Comparison of ENCODE assay signal across 23 mouse cellular contexts in the genomic region with DNA sequence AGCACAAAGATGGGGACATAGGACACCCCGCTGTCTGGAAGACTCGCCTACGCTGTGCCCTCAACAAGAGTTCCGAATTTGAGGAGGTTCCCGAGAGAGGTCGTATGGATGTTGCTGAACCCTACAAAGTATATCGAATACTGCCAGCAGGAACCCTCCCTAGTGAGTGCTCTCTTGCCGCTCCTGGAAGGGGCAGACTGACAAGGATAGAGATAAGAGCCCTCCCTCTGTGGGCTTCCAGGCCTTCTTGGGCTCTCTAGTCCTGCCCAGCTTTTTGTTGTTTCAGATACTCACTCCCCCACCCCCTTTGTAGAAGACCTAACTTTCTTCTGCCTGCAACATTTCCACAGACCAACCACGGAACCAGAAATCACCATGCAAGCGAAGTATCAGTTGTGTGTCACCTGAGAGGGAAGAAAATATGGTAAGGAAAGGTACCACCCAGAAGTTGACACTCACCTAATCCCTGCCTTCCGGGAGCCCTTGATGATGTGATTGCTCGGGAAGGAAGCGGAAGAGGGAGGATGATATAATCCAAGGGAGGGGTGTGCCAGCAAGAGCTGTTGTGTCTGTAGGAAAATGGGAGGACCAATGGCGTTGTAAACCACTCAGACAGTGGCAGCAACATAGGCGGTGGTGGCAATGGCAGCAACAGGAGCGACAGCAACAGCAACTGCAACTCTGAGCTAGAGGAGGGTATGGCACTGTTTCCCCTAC. TPM values are rescaled to one million over a fixed set of nuclear protein-coding genes. Genes with fewer than 3 reads are reported as not detected.
A peak's percentile ranks its signal among the peaks of the same experiment; 100 is the strongest.
DNase-seq lines count a peak whose midpoint lies in the region; ATAC-seq and TF ChIP-seq lines count a peak whose summit lies in the region.
"Had no signal": no experiment of that assay in that cellular context is flagged by ENCODE, and none has a peak within 500 bp of the region (broad histone marks: within the 10 kb centered on the region; RNA-seq: fewer than 3 reads in every experiment).

No protein-coding gene starts in this region.

- no peak for ATAC-seq in heart, embryonic 13.5 days (ENCODE audit: extremely low read depth, insufficient number of reproducible peaks, low FRiP score, low TSS enrichment)
- no peak for ATAC-seq in heart, embryonic 11.5 days (replicated peaks; ENCODE audit: insufficient number of reproducible peaks, low FRiP score, low TSS enrichment)
- ATAC-seq in G1E (ENCODE audit: extremely low read depth, insufficient number of reproducible peaks, low FRiP score, poor library complexity, severe bottlenecking), result no peak
- ATAC-seq in liver, postnatal 0 days, result no peak

- WGBS in heart, embryonic 13.5 days, result 73% methylated on average over 16 of the region's 16 CpGs
- 77% methylated on average over 16 of the region's 16 CpGs for WGBS in heart, embryonic 11.5 days (ENCODE audit: insufficient replicate concordance)
- WGBS in liver, postnatal 0 days (ENCODE audit: insufficient replicate concordance), result 74% methylated on average over 16 of the region's 16 CpGs
- WGBS in kidney, adult 2 months, result 91% methylated on average over 16 of the region's 16 CpGs

- DNase-seq in G1E (ENCODE audit: low spot score), result no peak
- peak; percentile 61 for DNase-seq in liver
- no peak for DNase-seq in liver, postnatal 0 days
- DNase-seq in kidney, adult 2 months, result no peak
- no peak for DNase-seq in cerebellum, postnatal 25 days
- DNase-seq in retina, postnatal 1 day, result no peak
- DNase-seq: adrenal gland, postnatal 10 days; cerebellum, adult 9-11 months; kidney, adult 9 months; lung, embryonic 14.5 days; lung, postnatal 36 days; thymus, adult 18-20 months; thymus, postnatal 4 days had no signal

- H3K27ac ChIP-seq in heart, embryonic 13.5 days (replicated peaks), result no peak overlapping the region
- H3K27ac ChIP-seq in heart, embryonic 11.5 days (ENCODE audit: low read depth, low read length), result no peak overlapping the region
- H3K27ac ChIP-seq in liver, postnatal 0 days (ENCODE audit: low read depth), result peak overlapping the region; percentile 44
- H3K27ac ChIP-seq in kidney, adult 2 months (ENCODE audit: insufficient read depth, low read depth, low read length), result no peak overlapping the region
- H3K27ac ChIP-seq: embryonic facial prominence, embryonic 12.5 days; heart, embryonic 15.5 days; limb, embryonic 12.5 days; midbrain, embryonic 12.5 days; neural tube, embryonic 13.5 days; stomach, embryonic 15.5 days had no signal

- no peaks in the 10 kb centered on the region for H3K27me3 ChIP-seq in heart, embryonic 13.5 days (replicated peaks)
- no peaks in the 10 kb centered on the region for H3K27me3 ChIP-seq in heart, embryonic 11.5 days (ENCODE audit: control insufficient read depth, insufficient read depth, low read length)
- no peaks in the 10 kb centered on the region for H3K27me3 ChIP-seq in G1E (ENCODE audit: insufficient read depth, low read length)
- H3K27me3 ChIP-seq in liver, postnatal 0 days (ENCODE audit: insufficient read depth, low read length), result no peaks in the 10 kb centered on the region
- no peaks in the 10 kb centered on the region for H3K27me3 ChIP-seq in kidney, adult 2 months (replicated peaks; ENCODE audit: control insufficient read depth, insufficient read depth, low read length)
- H3K27me3 ChIP-seq: embryonic facial prominence, embryonic 12.5 days; heart, embryonic 15.5 days; limb, embryonic 12.5 days; midbrain, embryonic 12.5 days; neural tube, embryonic 13.5 days; stomach, embryonic 15.5 days had no signal

- H3K4me3 ChIP-seq in heart, embryonic 13.5 days, result no peak overlapping the region
- H3K4me3 ChIP-seq in heart, embryonic 11.5 days (ENCODE audit: low read depth, low read length), result no peak overlapping the region
- peak overlapping the region; percentile 17; the same call in 1 of the 2 replicates for H3K4me3 ChIP-seq in G1E (ENCODE audit: low read depth, low read length)
- peak overlapping the region; percentile 78 for H3K4me3 ChIP-seq in liver, postnatal 0 days (ENCODE audit: low read depth, low read length)
- H3K4me3 ChIP-seq in kidney, adult 2 months (ENCODE audit: insufficient read depth, low read depth, low read length), result no peak overlapping the region
- H3K4me3 ChIP-seq: embryonic facial prominence, embryonic 12.5 days; limb, embryonic 12.5 days; midbrain, embryonic 12.5 days; neural tube, embryonic 13.5 days; stomach, embryonic 15.5 days had no signal

- TF ChIP-seq POLR2A in kidney, adult 2 months (IDR thresholded peaks at IDR 0.05; ENCODE audit: low read depth, low read length), result no peak

- H3K9me3 ChIP-seq in heart, embryonic 13.5 days, result no peaks in the 10 kb centered on the region
- H3K9me3 ChIP-seq in heart, embryonic 11.5 days (replicated peaks; ENCODE audit: control insufficient read depth, low read length), result no peaks in the 10 kb centered on the region
- no peaks in the 10 kb centered on the region for H3K9me3 ChIP-seq in G1E (replicated peaks)
- no peaks in the 10 kb centered on the region for H3K9me3 ChIP-seq in liver, postnatal 0 days (ENCODE audit: low read length)
- H3K9me3 ChIP-seq: embryonic facial prominence, embryonic 12.5 days; heart, embryonic 15.5 days; limb, embryonic 12.5 days; midbrain, embryonic 12.5 days; neural tube, embryonic 13.5 days; stomach, embryonic 15.5 days had no signal

- peaks cover 17% of the 10 kb centered on the region for H3K4me1 ChIP-seq in heart, embryonic 13.5 days
- H3K4me1 ChIP-seq in heart, embryonic 11.5 days (ENCODE audit: control insufficient read depth, insufficient read depth, low read length), result peaks cover 11% of the 10 kb centered on the region; the same call in 1 of the 2 replicates
- H3K4me1 ChIP-seq in G1E (ENCODE audit: insufficient read depth, low read depth, low read length), result peaks cover 80% of the 10 kb centered on the region
- H3K4me1 ChIP-seq in liver, postnatal 0 days (ENCODE audit: insufficient read depth), result peaks cover 36% of the 10 kb centered on the region
- H3K4me1 ChIP-seq in kidney, adult 2 months (ENCODE audit: control insufficient read depth, insufficient read depth, low read length), result peaks cover 6% of the 10 kb centered on the region; the same call in 1 of the 2 replicates

- peaks cover 86% of the 10 kb centered on the region for H3K36me3 ChIP-seq in heart, embryonic 13.5 days
- peaks cover 32% of the 10 kb centered on the region for H3K36me3 ChIP-seq in heart, embryonic 11.5 days (ENCODE audit: control insufficient read depth, insufficient read depth, low read length)
- peaks cover 86% of the 10 kb centered on the region for H3K36me3 ChIP-seq in G1E (replicated peaks)
- peaks cover 81% of the 10 kb centered on the region for H3K36me3 ChIP-seq in liver, postnatal 0 days (replicated peaks; ENCODE audit: insufficient read depth, low read length)
- peaks cover 10% of the 10 kb centered on the region for H3K36me3 ChIP-seq in kidney, adult 2 months (ENCODE audit: control insufficient read depth, insufficient read depth, low read length)

- H3K9ac ChIP-seq in heart, embryonic 13.5 days, result 0 out of 2 replicates have a peak overlapping the region, but pooled peaks have one; percentile 37
- no peak overlapping the region for H3K9ac ChIP-seq in heart, embryonic 11.5 days (ENCODE audit: low read depth, low read length)
- H3K9ac ChIP-seq in liver, postnatal 0 days (replicated peaks), result peak overlapping the region; percentile 96
- H3K9ac ChIP-seq: embryonic facial prominence, embryonic 12.5 days; heart, embryonic 15.5 days; limb, embryonic 12.5 days; lung, embryonic 14.5 days; midbrain, embryonic 12.5 days; neural tube, embryonic 13.5 days; stomach, embryonic 15.5 days had no signal

- no peak overlapping the region for H3K4me2 ChIP-seq in heart, embryonic 13.5 days
- no peak overlapping the region for H3K4me2 ChIP-seq in heart, embryonic 11.5 days
- peak overlapping the region; percentile 75 for H3K4me2 ChIP-seq in liver, postnatal 0 days (ENCODE audit: low read depth, low read length)
- H3K4me2 ChIP-seq: embryonic facial prominence, embryonic 12.5 days; limb, embryonic 12.5 days; lung, embryonic 14.5 days; midbrain, embryonic 12.5 days; neural tube, embryonic 13.5 days had no signal

- no peak for TF ChIP-seq EP300 in liver, postnatal 0 days (IDR thresholded peaks at IDR 0.05; ENCODE audit: low read depth)

- no peak for TF ChIP-seq CTCF in G1E (IDR thresholded peaks at IDR 0.05; ENCODE audit: low read depth, low read length)
- TF ChIP-seq CTCF in liver, postnatal 0 days (IDR thresholded peaks at IDR 0.05; ENCODE audit: low read depth), result no peak
- no peak for TF ChIP-seq CTCF in kidney, adult 2 months (conservative IDR thresholded peaks at IDR 0.05; ENCODE audit: insufficient read depth, insufficient read length, low read depth, low read length)

RNA-seq across cellular contexts. Expression of a gene that starts 2.5 kb away (rescaled TPM):
- polyA plus RNA-seq in heart, embryonic 13.5 days (2015; fragmentation: Nextera tagmentation; extraction: Ambion mirVana), result 9.7 and 10.1 TPM in 2 replicates
- polyA plus RNA-seq in heart, embryonic 11.5 days (2014; fragmentation: Nextera tagmentation; extraction: Ambion mirVana), result 6.4 and 7.5 TPM in 2 replicates
- total RNA-seq in G1E (2014; fragmentation: Nextera tagmentation) (25.3 and 31.2 TPM in 2 replicates), G1E (2017) (37.8 and 39.6 TPM in 2 replicates)
- 40.3 and 64.3 TPM in 2 replicates for polyA plus RNA-seq in G1E (2012)
- polyA plus RNA-seq in liver, postnatal 0 days (2015; fragmentation: Nextera tagmentation; extraction: Ambion mirVana), result 18.6 and 19.4 TPM in 2 replicates
- polyA plus RNA-seq in kidney, adult 2 months (2012; rRNA removed), result 36.9 and 39.9 TPM in 2 replicates

RNA-seq across cellular contexts. Expression of a gene that starts 11.9 kb away (rescaled TPM):
- 13.4 and 15.1 TPM in 2 replicates for polyA plus RNA-seq in heart, embryonic 13.5 days (2015; fragmentation: Nextera tagmentation; extraction: Ambion mirVana)
- polyA plus RNA-seq in heart, embryonic 11.5 days (2014; fragmentation: Nextera tagmentation; extraction: Ambion mirVana), result 8.8 and 14.1 TPM in 2 replicates
- total RNA-seq in G1E (2014; fragmentation: Nextera tagmentation) (123 and 137 TPM in 2 replicates), G1E (2017) (89.9 and 103 TPM in 2 replicates)
- polyA plus RNA-seq in G1E (2012), result 80.7 and 144 TPM in 2 replicates
- polyA plus RNA-seq in liver, postnatal 0 days (2015; fragmentation: Nextera tagmentation; extraction: Ambion mirVana), result 1.5 and 2.2 TPM in 2 replicates
- polyA plus RNA-seq in kidney, adult 2 months (2012; rRNA removed), result 11.4 and 13.3 TPM in 2 replicates
- total RNA-seq: gastrocnemius, adult 8-10 months; granulocyte monocyte progenitor cell, adult 5-6 weeks had no signal

RNA-seq across cellular contexts. Expression of a gene that starts 14.4 kb away (rescaled TPM):
- 12.5 and 15.2 TPM in 2 replicates for polyA plus RNA-seq in heart, embryonic 13.5 days (2015; fragmentation: Nextera tagmentation; extraction: Ambion mirVana)
- 11.2 and 13.0 TPM in 2 replicates for polyA plus RNA-seq in heart, embryonic 11.5 days (2014; fragmentation: Nextera tagmentation; extraction: Ambion mirVana)
- total RNA-seq in G1E (2014; fragmentation: Nextera tagmentation) (23.7 and 43.9 TPM in 2 replicates), G1E (2017) (11.8 and 12.6 TPM in 2 replicates)
- polyA plus RNA-seq in G1E (2012), result 34.2 and 35.1 TPM in 2 replicates
- polyA plus RNA-seq in liver, postnatal 0 days (2015; fragmentation: Nextera tagmentation; extraction: Ambion mirVana), result 8.5 and 9.6 TPM in 2 replicates
- 27.0 and 27.6 TPM in 2 replicates for polyA plus RNA-seq in kidney, adult 2 months (2012; rRNA removed)

RNA-seq across cellular contexts. Expression of a gene that starts 15.0 kb away (rescaled TPM):
- polyA plus RNA-seq in heart, embryonic 13.5 days (2015; fragmentation: Nextera tagmentation; extraction: Ambion mirVana), result 191 and 205 TPM in 2 replicates
- 222 and 223 TPM in 2 replicates for polyA plus RNA-seq in heart, embryonic 11.5 days (2014; fragmentation: Nextera tagmentation; extraction: Ambion mirVana)
- total RNA-seq in G1E (2014; fragmentation: Nextera tagmentation), result 59.4 and 109 TPM in 2 replicates
- total RNA-seq in G1E (2017), result 163 and 165 TPM in 2 replicates
- polyA plus RNA-seq in G1E (2012), result 33.4 and 50.8 TPM in 2 replicates
- polyA plus RNA-seq in liver, postnatal 0 days (2015; fragmentation: Nextera tagmentation; extraction: Ambion mirVana), result 222 and 231 TPM in 2 replicates
- polyA plus RNA-seq in kidney, adult 2 months (2012; rRNA removed), result 53.1 and 60.2 TPM in 2 replicates

RNA-seq across cellular contexts. Expression of a gene that starts 20.8 kb away (rescaled TPM):
- 14.8 and 19.1 TPM in 2 replicates for polyA plus RNA-seq in heart, embryonic 13.5 days (2015; fragmentation: Nextera tagmentation; extraction: Ambion mirVana)
- 18.7 and 20.0 TPM in 2 replicates for polyA plus RNA-seq in heart, embryonic 11.5 days (2014; fragmentation: Nextera tagmentation; extraction: Ambion mirVana)
- total RNA-seq in G1E (2014; fragmentation: Nextera tagmentation) (16.7 and 20.0 TPM in 2 replicates), G1E (2017) (17.9 and 23.6 TPM in 2 replicates)
- 19.5 and 20.2 TPM in 2 replicates for polyA plus RNA-seq in G1E (2012)
- polyA plus RNA-seq in liver, postnatal 0 days (2015; fragmentation: Nextera tagmentation; extraction: Ambion mirVana), result 17.3 and 19.2 TPM in 2 replicates
- 21.9 and 24.9 TPM in 2 replicates for polyA plus RNA-seq in kidney, adult 2 months (2012; rRNA removed)

Comparison
In these comparisons a context has a peak if more than half of its experiments do, and no peak if none do; other contexts are left out.
1. H3K4me3 ChIP-seq: peak in G1E (single experiment) and liver, postnatal 0 days (single experiment); none in heart, embryonic 13.5 days (single experiment), heart, embryonic 11.5 days (single experiment) and kidney, adult 2 months (single experiment).